ENCODE assay signal across 22 mouse cellular contexts in the genomic region with DNA sequence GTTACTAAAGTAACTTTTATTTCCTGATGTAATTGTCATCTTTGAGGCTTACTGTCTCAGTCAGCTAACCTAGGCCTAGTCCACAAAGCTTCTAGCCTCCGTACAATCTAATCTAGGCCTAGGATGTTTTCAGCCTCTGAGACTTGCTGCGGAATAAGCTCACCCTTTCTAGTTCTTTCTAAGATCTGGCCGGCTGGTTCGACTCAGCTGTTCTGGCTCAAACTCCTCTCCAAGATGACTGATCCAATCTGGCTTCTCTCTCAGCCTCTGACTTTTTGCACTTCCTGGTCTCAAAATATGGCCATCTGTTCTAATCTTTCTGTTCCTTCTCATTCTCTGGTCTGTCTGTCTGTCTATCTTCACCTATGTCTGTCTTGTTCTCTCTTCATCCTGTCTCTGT. TPM values are rescaled to one million over a fixed set of nuclear protein-coding genes. Genes with fewer than 3 reads are reported as not detected.
A peak's percentile ranks its signal among the peaks of the same experiment; 100 is the strongest.
DNase-seq lines count a peak whose midpoint lies in the region; ATAC-seq and TF ChIP-seq lines count a peak whose summit lies in the region.
"Had no signal": no experiment of that assay in that cellular context is flagged by ENCODE, and none has a peak within 500 bp of the region (broad histone marks: within the 10 kb centered on the region; RNA-seq: fewer than 3 reads in every experiment).

No protein-coding gene starts in this region.

- H3K36me3 ChIP-seq in kidney, postnatal 0 days (ENCODE audit: insufficient read depth, low read length) = peaks cover 4% of the 10 kb centered on the region; the same call in 1 of the 2 replicates
- peaks cover 22% of the 10 kb centered on the region for H3K36me3 ChIP-seq in kidney, embryonic 15.5 days

- H3K27me3 ChIP-seq in kidney, postnatal 0 days (ENCODE audit: insufficient read depth, low read length) = no peaks in the 10 kb centered on the region
- no peaks in the 10 kb centered on the region for H3K27me3 ChIP-seq in kidney, embryonic 15.5 days
- H3K27me3 ChIP-seq: embryonic facial prominence, embryonic 13.5 days; embryonic facial prominence, embryonic 15.5 days; forebrain, embryonic 12.5 days had no signal

- peak; percentile 45 for DNase-seq in heart, adult 8-10 months (ENCODE audit: low spot score)
- no peak for DNase-seq in heart, postnatal 36 days
- peak; percentile 14 for DNase-seq in kidney, postnatal 0 days (ENCODE audit: low spot score)
- no peak for DNase-seq in kidney, postnatal 36 days
- peak; percentile 39 to 49 for DNase-seq in kidney, postnatal 4 days
- DNase-seq: adrenal gland, adult 2 months; adrenal gland, postnatal 10 days; adrenal gland, postnatal 25 days; cerebellum, adult 11 months; cerebellum, adult 18-20 months; cerebellum, adult 8-10 months; cerebellum, adult 9-11 months; cerebellum, postnatal 14 days; cerebellum, postnatal 36 days; embryo, embryonic 11 days had no signal

- no peak overlapping the region for H3K9ac ChIP-seq in kidney, postnatal 0 days (ENCODE audit: low read depth, low read length)
- H3K9ac ChIP-seq in kidney, embryonic 15.5 days = no peak overlapping the region
- H3K9ac ChIP-seq: embryonic facial prominence, embryonic 13.5 days; embryonic facial prominence, embryonic 15.5 days; forebrain, embryonic 12.5 days had no signal

- no peaks in the 10 kb centered on the region for H3K4me1 ChIP-seq in kidney, postnatal 0 days (replicated peaks; ENCODE audit: insufficient read depth, low read length)
- no peaks in the 10 kb centered on the region for H3K4me1 ChIP-seq in kidney, embryonic 15.5 days
- H3K4me1 ChIP-seq: embryonic facial prominence, embryonic 13.5 days; embryonic facial prominence, embryonic 15.5 days; forebrain, embryonic 10.5 days; forebrain, embryonic 12.5 days had no signal

- intact Hi-C loops in heart, postnatal 36 days (cut with DNase I) = no loop called here

- H3K27ac ChIP-seq in kidney, postnatal 0 days = no peak overlapping the region
- H3K27ac ChIP-seq in kidney, embryonic 15.5 days = no peak overlapping the region
- H3K27ac ChIP-seq: embryonic facial prominence, embryonic 13.5 days; embryonic facial prominence, embryonic 15.5 days; forebrain, embryonic 10.5 days; forebrain, embryonic 12.5 days had no signal

- H3K4me3 ChIP-seq in kidney, postnatal 0 days (replicated peaks; ENCODE audit: low read depth, low read length) = no peak overlapping the region
- no peak overlapping the region for H3K4me3 ChIP-seq in kidney, embryonic 15.5 days (replicated peaks)
- H3K4me3 ChIP-seq: embryonic facial prominence, embryonic 13.5 days; embryonic facial prominence, embryonic 15.5 days; erythroblast, embryonic 14.5 days; forebrain, embryonic 10.5 days; forebrain, embryonic 12.5 days had no signal

- no peak overlapping the region for H3K4me2 ChIP-seq in kidney, postnatal 0 days (ENCODE audit: low read length)
- no peak overlapping the region for H3K4me2 ChIP-seq in kidney, embryonic 15.5 days
- H3K4me2 ChIP-seq: embryonic facial prominence, embryonic 13.5 days; embryonic facial prominence, embryonic 15.5 days; forebrain, embryonic 12.5 days had no signal

- ATAC-seq in kidney, postnatal 0 days (replicated peaks; ENCODE audit: low FRiP score, low read depth) = no peak
- ATAC-seq in kidney, embryonic 15.5 days (replicated peaks; ENCODE audit: low FRiP score) = no peak
- ATAC-seq: forebrain, embryonic 14.5 days had no signal

- WGBS in kidney, postnatal 0 days = 84% methylated on average over 4 of the region's 4 CpGs
- 88% methylated on average over 4 of the region's 4 CpGs for WGBS in kidney, embryonic 15.5 days

- TF ChIP-seq CTCF in kidney, postnatal 0 days (IDR thresholded peaks at IDR 0.05; ENCODE audit: low read depth) = no peak

- no peaks in the 10 kb centered on the region for H3K9me3 ChIP-seq in kidney, postnatal 0 days (replicated peaks; ENCODE audit: low read length)
- no peaks in the 10 kb centered on the region for H3K9me3 ChIP-seq in kidney, embryonic 15.5 days (replicated peaks)
- H3K9me3 ChIP-seq: embryonic facial prominence, embryonic 13.5 days; embryonic facial prominence, embryonic 15.5 days; forebrain, embryonic 10.5 days; forebrain, embryonic 12.5 days had no signal

RNA-seq across cellular contexts. Expression of a gene that starts 10.4 kb away (rescaled TPM):
- 1 to 10 TPM in 3 of 4 experiments, not detected in 1; 1.5 to 3.4 (median 2.2) TPM for total RNA-seq in heart, adult 8-10 months (2022)
- total RNA-seq in heart, postnatal 36 days (2021) = 1 to 10 TPM; 2.1 to 2.6 TPM
- 11.1 and 12.1 TPM in 2 replicates for polyA plus RNA-seq in kidney, postnatal 0 days (2015; fragmentation: Nextera tagmentation; extraction: Ambion mirVana)
- polyA plus RNA-seq in kidney, embryonic 15.5 days (2015; fragmentation: Nextera tagmentation; extraction: Ambion mirVana) = 18.4 and 20.0 TPM in 2 replicates

RNA-seq across cellular contexts. Expression of a gene that starts 42.3 kb away (rescaled TPM):
- total RNA-seq in heart, adult 8-10 months (2022) = 1 to 10 TPM; 3.6 to 5.2 (median 4.7) TPM
- 1 to 10 TPM; 4.1 to 6.4 TPM for total RNA-seq in heart, postnatal 36 days (2021)
- polyA plus RNA-seq in kidney, postnatal 0 days (2015; fragmentation: Nextera tagmentation; extraction: Ambion mirVana) = 0.78 and 0.99 TPM in 2 replicates
- polyA plus RNA-seq in kidney, embryonic 15.5 days (2015; fragmentation: Nextera tagmentation; extraction: Ambion mirVana) = 1.9 and 2.0 TPM in 2 replicates

RNA-seq across cellular contexts. Expression of a gene that starts 44.0 kb away (rescaled TPM):
- 10 to 100 TPM; 91.9 to 98.0 (median 95.8) TPM for total RNA-seq in heart, adult 8-10 months (2022)
- total RNA-seq in heart, postnatal 36 days (2021) = 10 to 100 TPM; 86.2 to 90.3 TPM
- 226 and 227 TPM in 2 replicates for polyA plus RNA-seq in kidney, postnatal 0 days (2015; fragmentation: Nextera tagmentation; extraction: Ambion mirVana)
- 192 and 203 TPM in 2 replicates for polyA plus RNA-seq in kidney, embryonic 15.5 days (2015; fragmentation: Nextera tagmentation; extraction: Ambion mirVana)

RNA-seq across cellular contexts. Expression of a gene that starts 45.4 kb away (rescaled TPM):
- 10 to 100 TPM; 11.0 to 15.9 (median 13.7) TPM for total RNA-seq in heart, adult 8-10 months (2022)
- 10 to 100 TPM; 20.0 to 21.2 TPM for total RNA-seq in heart, postnatal 36 days (2021)
- polyA plus RNA-seq in kidney, postnatal 0 days (2015; fragmentation: Nextera tagmentation; extraction: Ambion mirVana) = 6.3 and 6.7 TPM in 2 replicates
- polyA plus RNA-seq in kidney, embryonic 15.5 days (2015; fragmentation: Nextera tagmentation; extraction: Ambion mirVana) = 7.1 and 8.5 TPM in 2 replicates

RNA-seq across cellular contexts. Expression of a gene that starts 50.5 kb away (rescaled TPM):
- 10 to 100 TPM; 15.4 to 20.7 (median 16.1) TPM for total RNA-seq in heart, adult 8-10 months (2022)
- total RNA-seq in heart, postnatal 36 days (2021) = 10 to 100 TPM; 13.9 to 14.5 TPM
- polyA plus RNA-seq in kidney, postnatal 0 days (2015; fragmentation: Nextera tagmentation; extraction: Ambion mirVana) = 8.8 and 9.8 TPM in 2 replicates
- polyA plus RNA-seq in kidney, embryonic 15.5 days (2015; fragmentation: Nextera tagmentation; extraction: Ambion mirVana) = 7.0 and 8.7 TPM in 2 replicates

Comparison
In these comparisons a context has a peak if more than half of its experiments do, and no peak if none do; other contexts are left out.
1. DNase-seq: peak in heart, adult 8-10 months (single experiment), kidney, postnatal 0 days (single experiment) and kidney, postnatal 4 days (2 of 2); none in heart, postnatal 36 days (0 of 2) and kidney, postnatal 36 days (0 of 2).